Mouse (Mus musculus) ES-CJ7 (cell line): ENCODE data around the gene Hspb6.

Experiments used
- DNase-seq: peaks from one replicate; pipeline ENCODE4 v3.0.0; 2011; ENCODE audit warnings: low read depth, low spot score

The Hspb6 gene

GRCm38 (mm10) chr7:30553021-30553589 is 1.1 kb downstream of the Hspb6 start:
- DNase-seq = no peak

- DNase-seq = no peak
Observed at GRCm38 (mm10) chr7:30553810-30554584, 2.0 kb downstream of the Hspb6 start.

- peak; percentile 48 for DNase-seq
Observed at GRCm38 (mm10) chr7:30556894-30557536, 5.0 kb downstream of the Hspb6 start.

- peak; percentile 42 for DNase-seq
Observed at GRCm38 (mm10) chr7:30557901-30558514, 6.0 kb downstream of the Hspb6 start.

GRCm38 (mm10) chr7:30558656-30559442 is 6.9 kb downstream of the Hspb6 start:
- DNase-seq = no peak

GRCm38 (mm10) chr7:30559443-30559954 is 7.5 kb downstream of the Hspb6 start, which contains the start of gene Lin37:
TSS of gene Lin37 (minus strand) at chr7:30559838.
- peak; percentile 98 for DNase-seq

GRCm38 (mm10) chr7:30560296-30560695 is 8.3 kb downstream of the Hspb6 start:
- DNase-seq = no peak

GRCm38 (mm10) chr7:30562526-30563116 is 10.6 kb downstream of the Hspb6 start:
- DNase-seq = no peak

- peak; percentile 99 for DNase-seq
Observed at GRCm38 (mm10) chr7:30563117-30563905, 11.3 kb downstream of the Hspb6 start, which contains the start of the genes U2af1l4, Gm49396 and Psenen. TSS of gene U2af1l4 (plus strand) at chr7:30563301. TSS of gene Gm49396 (plus strand) at chr7:30563344. TSS of gene Psenen (minus strand) at chr7:30563627.

- no peak for DNase-seq
Observed at GRCm38 (mm10) chr7:30563906-30564280, 11.9 kb downstream of the Hspb6 start.

- no peak for DNase-seq
Observed at GRCm38 (mm10) chr7:30564970-30565571, 13.1 kb downstream of the Hspb6 start, which contains the start of gene Igflr1. TSS of gene Igflr1 (plus strand) at chr7:30565427.

- DNase-seq = no peak
Observed at GRCm38 (mm10) chr7:30566033-30566432, 14.1 kb downstream of the Hspb6 start.

- no peak for DNase-seq
Observed at GRCm38 (mm10) chr7:30567555-30567954, 15.6 kb downstream of the Hspb6 start.

GRCm38 (mm10) chr7:30572389-30572788 is 20.4 kb downstream of the Hspb6 start:
- DNase-seq = no peak

GRCm38 (mm10) chr7:30572969-30573368 is 21.0 kb downstream of the Hspb6 start:
- no peak for DNase-seq

GRCm38 (mm10) chr7:30579950-30580349 is 28.0 kb downstream of the Hspb6 start:
- no peak for DNase-seq

GRCm38 (mm10) chr7:30581547-30581946 is 29.6 kb downstream of the Hspb6 start:
- DNase-seq = no peak

GRCm38 (mm10) chr7:30584339-30584738 is 32.4 kb downstream of the Hspb6 start:
- no peak for DNase-seq

GRCm38 (mm10) chr7:30585170-30585569 is 33.2 kb downstream of the Hspb6 start:
- no peak for DNase-seq
